Mouse (Mus musculus) adrenal gland, adult 18-20 months (tissue): ENCODE measurements at regions not wholly inside any gene's neighbourhood (a gene's known extent, or its start where the extent isn't known, plus 50 kb on each side); places are given as distances from the start of the nearest gene placed in this dataset.

Experiments used
- DNase-seq, 2 experiments: peaks; one replicate each; pipeline ENCODE4 v3.0.0; 2021 to 2022; ENCODE audit warnings: low spot score in 2 of 2

DNA sequence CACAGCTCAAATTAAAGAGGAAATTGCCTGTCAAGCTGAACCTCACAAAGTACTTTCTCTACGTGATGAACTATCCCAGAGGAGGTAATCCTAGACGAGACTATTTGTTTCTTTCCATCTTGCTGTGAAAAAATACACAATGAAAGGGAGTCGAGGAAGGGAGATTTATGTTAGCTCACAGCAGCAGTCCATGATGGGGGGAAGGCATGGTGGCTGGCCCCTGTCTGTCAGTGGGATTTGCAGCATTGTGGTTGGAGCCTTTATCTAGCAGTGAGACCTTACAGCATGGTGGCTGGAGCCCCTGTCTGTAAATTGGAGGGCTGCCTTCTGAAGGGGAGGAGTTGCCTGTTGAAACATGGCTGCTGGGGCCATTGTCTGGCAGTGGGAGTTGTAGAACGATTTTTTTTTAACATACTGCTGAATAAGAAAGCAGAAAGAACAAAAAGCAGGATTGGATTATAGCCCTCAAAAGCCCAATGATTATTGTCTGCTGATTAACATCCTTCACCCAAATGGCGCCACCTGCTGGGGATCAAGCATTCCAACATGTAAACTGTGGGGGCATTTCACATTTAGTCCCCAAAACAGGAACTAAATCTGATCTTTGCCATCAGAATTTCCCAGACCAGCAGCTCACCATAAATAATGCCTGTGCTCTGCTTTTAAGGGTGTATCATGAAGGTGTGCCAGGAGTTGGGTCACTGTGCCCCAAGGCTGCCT, 54.0 kb upstream of the Ripor2 start:
- peak in 1 of 2 experiments; percentile 36 for DNase-seq
